Mouse (Mus musculus) liver, embryonic 11.5 days (tissue): ENCODE data around the gene Mfsd12. TPM values are rescaled to one million over a fixed set of nuclear protein-coding genes. Genes with fewer than 3 reads are reported as not detected.

ENCODE experiments used
- ATAC-seq: fragments of 200-750 bp; cut with Nextera tagmentation; replicated peaks from 2 replicates; pipeline ENCODE4 v1.8.0; 2017; ENCODE audit warnings: moderate number of reproducible peaks, mild to moderate bottlenecking, moderate TSS enrichment, moderate library complexity; ENCODE audit not compliant: low FRiP score
- DNase-seq: peaks from one replicate; pipeline ENCODE4 v3.0.0-alpha.2; 2017; ENCODE audit warnings: low spot score
- H3K27ac ChIP-seq: fragments of 300-500 bp; sonication (generic); 2 replicates; pipeline ENCODE4 v1.5.1; 2014; ENCODE audit warnings: mild to moderate bottlenecking, low read depth, low read length, control low read depth
- H3K27me3 ChIP-seq: fragments of 300-500 bp; sonication (generic); replicated peaks from 2 replicates; pipeline ENCODE4 v1.6.1; 2014; ENCODE audit warnings: low read length, mixed read lengths; ENCODE audit not compliant: control insufficient read depth, insufficient read depth
- H3K36me3 ChIP-seq: fragments of 300-500 bp; sonication (generic); 2 replicates; pipeline ENCODE4 v1.6.1; 2014; ENCODE audit warnings: mild to moderate bottlenecking, low read length, moderate library complexity, mixed read lengths; ENCODE audit not compliant: control insufficient read depth, insufficient read depth
- H3K4me1 ChIP-seq: fragments of 300-500 bp; sonication (generic); replicated peaks from 2 replicates; pipeline ENCODE4 v1.6.1; 2014; ENCODE audit warnings: low read length, mixed read lengths; ENCODE audit not compliant: control insufficient read depth, insufficient read depth
- H3K4me2 ChIP-seq: fragments of 300-500 bp; sonication (generic); 2 replicates; pipeline ENCODE4 v1.6.1; 2014; ENCODE audit warnings: mild to moderate bottlenecking, control low read depth, moderate library complexity
- H3K4me3 ChIP-seq: fragments of 300-500 bp; sonication (generic); 2 replicates; pipeline ENCODE4 v1.5.1; 2014; ENCODE audit warnings: low read depth, low read length, control low read depth
- H3K9ac ChIP-seq: fragments of 300-500 bp; sonication (generic); 2 replicates; pipeline ENCODE4 v1.6.1; 2014; ENCODE audit warnings: low read depth, low read length, control low read depth
- H3K9me3 ChIP-seq: fragments of 300-500 bp; sonication (generic); 2 replicates; pipeline ENCODE4 v1.6.1; 2016; ENCODE audit warnings: low read length, inconsistent platforms, mixed read lengths; ENCODE audit not compliant: control insufficient read depth
- WGBS: fragments of 180-500 bp; shearing (Covaris S2); extraction: QIAGEN DNeasy Blood & Tissue Kit; methylation state at CpG from one replicate; pipeline ENCODE4 v1.1.7; 2014; 5-methylcytosine and 5-hydroxymethylcytosine counted together
- polyA plus RNA-seq: library from polyadenylated mRNA; unstranded; fragments of >200 nt; fragmentation: Nextera tagmentation; extraction: Ambion mirVana; gene quantifications from 2 replicates; pipeline ENCODE4 v1.2.1, GENCODE M21; 2014

Gene Mfsd12
- polyA plus RNA-seq, 1 experiment from 2014 or later, result 11.2 TPM

DNA sequence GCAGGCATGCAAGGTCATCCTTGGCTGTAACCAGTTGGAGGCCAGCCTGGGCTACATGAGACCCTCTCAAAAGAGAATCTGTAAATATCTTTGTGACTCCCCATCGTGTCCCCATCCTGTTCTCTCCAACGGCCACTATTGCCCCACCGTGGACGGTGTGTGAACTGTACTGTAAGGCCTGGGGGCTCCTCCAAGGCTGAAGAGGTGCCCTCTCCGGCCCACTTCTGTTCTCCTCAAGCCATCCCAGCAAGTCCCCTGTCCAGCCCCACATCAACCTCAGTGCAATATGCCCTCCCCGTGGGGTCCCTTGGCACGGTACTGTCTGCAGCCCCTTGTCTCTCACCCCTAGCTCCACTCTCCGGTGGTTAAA lies 38.0 kb upstream of the Mfsd12 start:
- H3K4me3 ChIP-seq, result peak overlapping the region; percentile 97
- H3K36me3 ChIP-seq, result peaks cover 36% of the 10 kb centered on the region
- no peaks in the 10 kb centered on the region for H3K9me3 ChIP-seq
- peaks cover 34% of the 10 kb centered on the region for H3K4me1 ChIP-seq
- 39% methylated on average over 8 of the region's 8 CpGs for WGBS
- DNase-seq (no peak), ATAC-seq (no peak)
- peak overlapping the region; percentile 78 for H3K27ac ChIP-seq
- no peaks in the 10 kb centered on the region for H3K27me3 ChIP-seq
- H3K4me2 ChIP-seq, result peak overlapping the region; percentile 96
- peak overlapping the region; percentile 63 for H3K9ac ChIP-seq

GRCm38 (mm10) chr10:81319741-81320549 lies 37.3 kb upstream of the Mfsd12 start:
- ATAC-seq, result no peak; the same call in 1 of the 2 replicates
- WGBS, result 2% methylated on average over 38 of the region's 38 CpGs
- no peak for DNase-seq
- peaks cover 36% of the 10 kb centered on the region for H3K36me3 ChIP-seq
- H3K4me3 ChIP-seq, result peak overlapping the region; percentile 97
- H3K27ac ChIP-seq, result peak overlapping the region; percentile 78
- peak overlapping the region; percentile 96 for H3K4me2 ChIP-seq
- H3K4me1 ChIP-seq, result peaks cover 34% of the 10 kb centered on the region
- H3K9me3 ChIP-seq, result no peaks in the 10 kb centered on the region
- no peaks in the 10 kb centered on the region for H3K27me3 ChIP-seq
- H3K9ac ChIP-seq, result peak overlapping the region; percentile 63

- peak within 1 kb of the TSS; percentile 96 for H3K4me2 ChIP-seq
- H3K4me1 ChIP-seq, result peaks cover 34% of the 10 kb centered on the region
- DNase-seq (peak; percentile 98), ATAC-seq (peak; percentile 88)
- H3K27me3 ChIP-seq, result no peaks in the 10 kb centered on the region
- H3K9ac ChIP-seq, result peak within 1 kb of the TSS; percentile 88
- peaks cover 41% of the 10 kb centered on the region for H3K36me3 ChIP-seq
- H3K27ac ChIP-seq, result peak within 1 kb of the TSS; percentile 78
- WGBS, result under 1% methylated on average over 68 of the region's 68 CpGs
- H3K9me3 ChIP-seq, result no peaks in the 10 kb centered on the region
- H3K4me3 ChIP-seq, result peak within 1 kb of the TSS; percentile 97
These were observed 36.5 kb upstream of the Mfsd12 start, which contains the start of gene Cactin for GRCm38 (mm10) chr10:81320550-81321347. Gene Cactin (plus strand): TSS chr10:81321103.

- ATAC-seq (no peak), DNase-seq (no peak)
- peaks cover 48% of the 10 kb centered on the region for H3K36me3 ChIP-seq
- H3K4me1 ChIP-seq, result peaks cover 38% of the 10 kb centered on the region
- no peaks in the 10 kb centered on the region for H3K27me3 ChIP-seq
- H3K4me3 ChIP-seq, result peak overlapping the region; percentile 97
- H3K9ac ChIP-seq, result peak overlapping the region; percentile 88
- no peaks in the 10 kb centered on the region for H3K9me3 ChIP-seq
- WGBS, result 3% methylated on average over 20 of the region's 20 CpGs
- peak overlapping the region; percentile 96 for H3K4me2 ChIP-seq
- peak overlapping the region; percentile 78 for H3K27ac ChIP-seq
These were observed 35.9 kb upstream of the Mfsd12 start for GRCm38 (mm10) chr10:81321436-81321835.

- H3K27ac ChIP-seq, result no peak overlapping the region
- H3K9ac ChIP-seq, result 0 out of 2 replicates have a peak overlapping the region, but pooled peaks have one; percentile 88
- peak overlapping the region; percentile 96 for H3K4me2 ChIP-seq
- ATAC-seq (no peak), DNase-seq (no peak)
- no peaks in the 10 kb centered on the region for H3K9me3 ChIP-seq
- peak overlapping the region; percentile 97 for H3K4me3 ChIP-seq
- 94% methylated on average over 27 of the region's 27 CpGs for WGBS
- no peaks in the 10 kb centered on the region for H3K27me3 ChIP-seq
- H3K36me3 ChIP-seq, result peaks cover 56% of the 10 kb centered on the region
- H3K4me1 ChIP-seq, result peaks cover 33% of the 10 kb centered on the region
These were observed 34.8 kb upstream of the Mfsd12 start for GRCm38 (mm10) chr10:81322444-81322843.

DNA sequence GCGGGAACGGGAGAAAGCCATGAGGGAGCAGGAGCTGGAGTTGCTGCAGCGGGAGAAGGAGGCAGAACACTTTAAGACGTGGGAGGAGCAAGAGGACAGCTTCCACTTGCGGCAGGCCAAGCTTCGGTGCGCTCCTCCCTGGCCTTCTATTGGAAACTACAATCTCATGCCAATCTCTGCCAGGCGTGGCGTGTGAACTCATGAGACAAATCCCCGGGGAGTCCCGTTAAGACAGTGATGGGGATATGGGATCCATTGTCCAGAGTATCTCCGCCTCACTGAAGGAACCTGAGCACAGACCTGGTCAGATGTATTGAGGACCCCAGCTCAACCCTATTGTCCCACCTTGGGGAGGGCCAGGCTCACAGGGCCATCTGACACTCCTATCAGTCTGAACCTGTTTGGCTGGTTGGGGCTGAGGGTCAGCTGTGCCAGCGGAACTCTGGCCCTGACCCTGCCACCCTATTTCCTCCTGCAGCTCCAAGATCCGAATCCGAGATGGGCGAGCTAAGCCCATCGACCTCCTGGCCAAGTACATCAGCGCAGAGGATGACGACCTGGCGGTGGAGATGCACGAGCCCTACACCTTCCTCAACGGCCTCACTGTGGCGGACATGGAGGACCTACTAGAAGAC lies 34.0 kb upstream of the Mfsd12 start:
- H3K4me2 ChIP-seq, result no peak overlapping the region
- no peaks in the 10 kb centered on the region for H3K27me3 ChIP-seq
- 94% methylated on average over 23 of the region's 23 CpGs for WGBS
- no peaks in the 10 kb centered on the region for H3K9me3 ChIP-seq
- DNase-seq (no peak), ATAC-seq (no peak)
- no peak overlapping the region; the same call in 1 of the 2 replicates for H3K4me3 ChIP-seq
- no peak overlapping the region for H3K27ac ChIP-seq
- H3K4me1 ChIP-seq, result peaks cover 38% of the 10 kb centered on the region
- no peak overlapping the region for H3K9ac ChIP-seq
- H3K36me3 ChIP-seq, result peaks cover 53% of the 10 kb centered on the region

DNA sequence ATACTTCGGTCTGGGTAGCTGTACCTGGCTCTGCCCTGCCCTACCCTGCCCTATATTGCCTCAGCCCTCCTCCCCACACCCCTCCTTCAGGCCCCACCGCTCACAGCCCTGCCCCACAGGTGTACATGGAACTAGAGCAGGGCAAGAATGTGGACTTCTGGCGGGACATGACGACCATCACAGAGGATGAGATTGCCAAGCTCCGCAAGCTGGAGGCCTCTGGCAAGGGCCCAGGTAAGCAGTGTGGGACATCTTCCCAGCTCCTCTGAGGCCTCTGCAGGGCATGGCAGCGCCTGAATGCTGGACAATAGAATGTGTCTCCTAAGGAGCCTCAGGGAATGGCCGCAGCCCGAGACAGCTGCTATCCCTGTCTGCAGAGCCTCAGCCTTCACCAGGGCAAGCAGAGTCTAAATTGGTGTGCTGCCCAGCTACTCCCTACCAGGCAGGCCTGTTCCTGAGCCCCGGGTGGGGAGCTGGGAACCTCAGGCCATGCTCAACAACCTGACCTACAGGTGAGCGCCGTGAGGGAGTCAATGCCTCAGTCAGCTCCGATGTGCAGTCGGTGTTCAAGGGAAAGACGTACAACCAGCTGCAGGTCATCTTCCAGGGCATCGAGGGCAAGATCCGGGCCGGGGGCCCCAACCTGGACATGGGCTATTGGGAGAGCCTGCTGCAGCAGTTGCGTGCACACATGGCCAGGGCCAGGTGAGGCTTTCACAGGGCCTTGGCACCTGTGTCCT lies 33.3 kb upstream of the Mfsd12 start:
- no peak for ATAC-seq
- no peak overlapping the region for H3K27ac ChIP-seq
- H3K27me3 ChIP-seq, result no peaks in the 10 kb centered on the region
- no peak for DNase-seq
- no peaks in the 10 kb centered on the region for H3K9me3 ChIP-seq
- H3K9ac ChIP-seq, result no peak overlapping the region
- peaks cover 50% of the 10 kb centered on the region for H3K36me3 ChIP-seq
- peaks cover 40% of the 10 kb centered on the region for H3K4me1 ChIP-seq
- H3K4me3 ChIP-seq, result no peak overlapping the region
- no peak overlapping the region for H3K4me2 ChIP-seq
- WGBS, result 96% methylated on average over 18 of the region's 18 CpGs

DNA sequence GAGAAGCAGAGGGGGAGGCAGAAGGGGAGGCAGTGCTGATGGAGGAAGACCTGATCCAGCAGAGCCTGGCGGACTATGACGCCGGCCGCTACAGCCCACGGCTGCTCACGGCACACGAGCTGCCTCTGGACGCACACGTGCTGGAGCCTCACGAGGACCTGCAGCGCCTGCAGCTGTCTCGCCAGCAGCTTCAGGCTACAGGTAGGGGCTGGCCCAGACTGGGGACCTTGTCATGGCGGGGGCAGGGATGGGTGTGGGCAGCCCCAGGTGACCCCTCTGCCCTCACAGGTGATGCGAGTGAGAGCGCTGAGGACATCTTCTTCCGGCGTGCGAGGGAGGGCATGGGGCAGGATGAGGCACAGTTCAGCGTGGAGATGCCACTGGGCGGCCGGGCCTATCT lies 32.1 kb upstream of the Mfsd12 start:
- H3K36me3 ChIP-seq, result peaks cover 50% of the 10 kb centered on the region
- peaks cover 39% of the 10 kb centered on the region for H3K4me1 ChIP-seq
- no peak overlapping the region for H3K9ac ChIP-seq
- no peaks in the 10 kb centered on the region for H3K27me3 ChIP-seq
- no peak for ATAC-seq
- WGBS, result 93% methylated on average over 21 of the region's 21 CpGs
- no peak overlapping the region for H3K27ac ChIP-seq
- no peak overlapping the region for H3K4me2 ChIP-seq
- H3K9me3 ChIP-seq, result no peaks in the 10 kb centered on the region
- H3K4me3 ChIP-seq, result no peak overlapping the region
- DNase-seq, result no peak
